Mouse (Mus musculus) kidney, adult 2 months (tissue): ENCODE data around the gene Vps41. TPM values are rescaled to one million over a fixed set of nuclear protein-coding genes. Genes with fewer than 3 reads are reported as not detected.

ENCODE experiments used
- DNase-seq: peaks from one replicate; pipeline ENCODE4 v3.0.0; 2021
- H3K27ac ChIP-seq: fragments of 200-500 bp; 2 replicates; pipeline ENCODE4 v1.5.1; 2012; ENCODE audit warnings: low read depth, low read length, control low read depth, inconsistent platforms; ENCODE audit not compliant: insufficient read depth
- H3K27me3 ChIP-seq: fragments of 200-500 bp; replicated peaks from 2 replicates; pipeline ENCODE4 v1.6.1; 2012; ENCODE audit warnings: mild to moderate bottlenecking, moderate library complexity, low read length, inconsistent platforms; ENCODE audit not compliant: control insufficient read depth, insufficient read depth
- H3K36me3 ChIP-seq: fragments of 200-500 bp; 2 replicates; pipeline ENCODE4 v1.6.1; 2012; ENCODE audit warnings: mild to moderate bottlenecking, moderate library complexity, low read length, inconsistent platforms; ENCODE audit not compliant: control insufficient read depth, insufficient read depth
- H3K4me1 ChIP-seq: fragments of 200-500 bp; 2 replicates; pipeline ENCODE4 v1.6.1; 2011; ENCODE audit warnings: low read length; ENCODE audit not compliant: control insufficient read depth, insufficient read depth
- H3K4me3 ChIP-seq: fragments of 200-500 bp; 2 replicates; pipeline ENCODE4 v1.5.1; 2011; ENCODE audit warnings: mild to moderate bottlenecking, low read depth, low read length, control low read depth; ENCODE audit not compliant: insufficient read depth
- CTCF ChIP-seq: fragments of 200-500 bp; conservative IDR thresholded peaks from 2 replicates; pipeline ENCODE4 v1.5.1; 2011; ENCODE audit warnings: low read depth, mild to moderate bottlenecking, control low read depth, low read length, moderate library complexity, mixed read lengths; ENCODE audit not compliant: insufficient read depth, insufficient read length
- POLR2A ChIP-seq: fragments of 200-500 bp; IDR thresholded peaks from one replicate; pipeline ENCODE4 v1.6.1; 2011; ENCODE audit warnings: low read depth, low read length, control low read depth
- WGBS: fragments of 180-500 bp; shearing (Covaris S2); methylation state at CpG from one replicate; pipeline ENCODE4 v1.1.7; 2018; 5-methylcytosine and 5-hydroxymethylcytosine counted together
- polyA plus RNA-seq: library from polyadenylated mRNA; depleted of rRNA; stranded (reverse); fragments of >200 nt; gene quantifications from 2 replicates; pipeline ENCODE4 v1.2.3, GENCODE M21; 2012

Gene Vps41
- polyA plus RNA-seq, 1 experiment: 24.4 TPM

DNA sequence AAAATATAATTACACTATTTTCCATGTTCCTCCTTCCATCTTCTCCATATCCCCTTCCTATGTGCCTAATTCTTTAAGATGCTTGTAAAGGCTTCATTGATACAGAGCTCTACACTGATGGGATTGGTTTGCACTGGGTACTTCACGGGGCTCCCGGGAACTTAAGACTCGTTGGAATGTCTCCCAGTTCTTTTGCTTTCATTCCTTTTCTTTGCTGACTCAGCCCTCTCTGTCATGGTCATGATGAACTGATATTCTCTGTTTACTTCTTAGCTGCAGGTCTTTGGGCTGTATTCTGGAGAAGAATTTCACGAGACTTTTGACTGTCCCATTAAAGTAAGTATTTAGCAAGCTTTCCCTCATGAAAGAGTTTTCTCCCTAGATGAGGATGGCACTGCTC is 74.2 kb downstream of the Vps41 start:
- no peak overlapping the region for H3K4me3 ChIP-seq
- no peak for DNase-seq

DNA sequence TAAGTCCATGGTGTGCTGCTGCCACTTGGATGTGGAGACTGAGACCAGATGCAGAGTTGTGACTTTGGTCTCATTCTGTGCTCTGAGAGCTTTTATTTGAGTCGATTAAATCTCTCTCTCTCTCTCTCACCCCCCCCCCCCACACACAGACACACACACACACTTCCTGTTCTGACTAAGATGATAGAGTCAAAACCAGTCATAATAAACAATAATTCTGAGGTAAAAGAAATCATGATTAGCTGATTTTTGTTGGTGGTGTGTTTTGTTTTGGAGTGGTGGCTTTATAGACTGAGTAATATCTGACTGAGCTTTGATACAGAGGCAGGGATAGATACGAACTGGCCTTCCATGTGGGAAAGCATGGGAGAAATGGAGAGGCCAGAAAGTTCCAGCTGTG is 74.6 kb downstream of the Vps41 start:
- Histone ChIP-seq H3K27me3 (no peaks in the 10 kb centered on the region), H3K36me3 (no peaks in the 10 kb centered on the region), H3K27ac (no peak overlapping the region), H3K4me1 (no peaks in the 10 kb centered on the region), H3K4me3 (no peak overlapping the region)
- no peak for TF ChIP-seq POLR2A
- TF ChIP-seq CTCF: no peak
- DNase-seq: no peak
- 82% methylated on average over 2 of the region's 2 CpGs for WGBS

More for the DNA sequence above, 74.2 kb downstream of the Vps41 start:
- H3K27ac ChIP-seq: no peak overlapping the region
- TF ChIP-seq CTCF (no peak), POLR2A (no peak)
- WGBS: 53% methylated on average over 4 of the region's 4 CpGs
- no peaks in the 10 kb centered on the region for H3K27me3 ChIP-seq
- no peaks in the 10 kb centered on the region for H3K36me3 ChIP-seq
- H3K4me1 ChIP-seq: no peaks in the 10 kb centered on the region

DNA sequence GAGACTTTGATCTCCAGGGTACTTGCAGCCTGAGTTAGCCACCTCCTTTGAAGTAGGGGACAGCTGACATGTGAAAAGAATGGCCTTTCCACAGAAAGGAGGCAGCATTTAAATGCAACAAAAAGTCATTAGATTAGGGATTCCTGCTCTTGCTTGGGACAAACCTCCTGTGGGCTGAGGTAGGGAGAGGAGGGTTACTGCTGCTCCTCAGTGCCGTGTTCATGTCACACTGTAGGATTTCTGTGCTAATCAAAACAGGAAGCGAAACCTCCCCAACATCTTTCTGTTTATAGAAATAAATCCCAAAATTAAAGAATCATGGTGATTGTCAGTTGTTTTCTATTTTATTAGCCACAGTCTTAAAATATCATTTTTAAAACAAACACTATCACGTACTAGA is 77.4 kb downstream of the Vps41 start:
- TF ChIP-seq CTCF (no peak), POLR2A (no peak)
- no peaks in the 10 kb centered on the region for H3K36me3 ChIP-seq

DNA sequence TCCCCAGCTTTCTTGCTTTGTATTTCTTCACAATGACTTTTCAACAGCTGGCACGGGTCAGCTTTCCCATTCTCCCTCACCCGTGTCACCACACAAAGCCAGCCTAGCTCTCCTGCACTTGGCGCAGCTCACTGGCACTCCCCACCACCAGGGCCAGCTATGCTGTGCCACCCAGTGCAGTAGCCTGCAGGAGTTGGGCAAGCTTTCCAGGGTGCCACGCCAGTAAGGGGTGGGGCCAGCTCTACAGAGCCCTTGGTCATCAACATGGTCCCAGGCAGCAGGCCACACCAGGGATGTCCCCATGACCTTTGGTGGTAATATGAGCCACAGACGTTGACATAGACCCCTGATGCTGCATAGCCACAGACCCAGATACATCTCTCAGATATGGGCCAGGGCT is 80.5 kb downstream of the Vps41 start:
- H3K27ac ChIP-seq: no peak overlapping the region
- 90% methylated on average over 5 of the region's 5 CpGs for whole genome bisulfite sequencing
- no peak overlapping the region for H3K4me3 ChIP-seq
- H3K4me1 ChIP-seq: no peaks in the 10 kb centered on the region
- no peak for TF ChIP-seq POLR2A
- TF ChIP-seq CTCF: no peak
- H3K27me3 ChIP-seq: no peaks in the 10 kb centered on the region
- H3K36me3 ChIP-seq: no peaks in the 10 kb centered on the region; the same call in 1 of the 2 replicates
- DNase-seq: no peak

More for the DNA sequence above, 77.4 kb downstream of the Vps41 start:
- H3K4me1 ChIP-seq: no peaks in the 10 kb centered on the region
- no peaks in the 10 kb centered on the region for H3K27me3 ChIP-seq
- 75% methylated on average over 3 of the region's 3 CpGs for WGBS
- no peak overlapping the region for H3K27ac ChIP-seq
- H3K4me3 ChIP-seq: no peak overlapping the region
- DNase-seq: no peak

DNA sequence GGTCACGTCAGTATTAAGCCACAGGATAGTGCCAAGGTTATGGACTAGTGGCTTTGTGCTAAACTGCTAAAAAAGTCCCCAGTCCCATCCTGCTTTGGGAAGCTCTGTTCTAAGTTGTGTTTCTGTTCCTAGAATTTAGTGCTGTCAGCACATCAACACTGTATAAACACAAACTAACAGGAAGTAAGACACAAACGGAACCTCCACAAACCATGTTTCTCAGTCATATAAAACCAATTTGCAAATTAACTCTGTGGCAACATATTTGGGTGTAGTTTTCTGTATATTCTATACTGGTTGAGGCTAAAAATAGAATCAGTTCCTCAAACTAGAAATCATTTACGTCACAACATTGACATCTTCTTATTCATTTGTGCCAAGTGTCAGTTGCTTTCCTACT is 83.3 kb downstream of the Vps41 start:
- DNase-seq: no peak
- no peak for TF ChIP-seq POLR2A
- TF ChIP-seq CTCF: no peak
- WGBS: 69% methylated on average over 3 of the region's 3 CpGs
- Histone ChIP-seq H3K4me3 (no peak overlapping the region), H3K27ac (no peak overlapping the region), H3K27me3 (no peaks in the 10 kb centered on the region), H3K4me1 (no peaks in the 10 kb centered on the region), H3K36me3 (no peaks in the 10 kb centered on the region; the same call in 1 of the 2 replicates)

DNA sequence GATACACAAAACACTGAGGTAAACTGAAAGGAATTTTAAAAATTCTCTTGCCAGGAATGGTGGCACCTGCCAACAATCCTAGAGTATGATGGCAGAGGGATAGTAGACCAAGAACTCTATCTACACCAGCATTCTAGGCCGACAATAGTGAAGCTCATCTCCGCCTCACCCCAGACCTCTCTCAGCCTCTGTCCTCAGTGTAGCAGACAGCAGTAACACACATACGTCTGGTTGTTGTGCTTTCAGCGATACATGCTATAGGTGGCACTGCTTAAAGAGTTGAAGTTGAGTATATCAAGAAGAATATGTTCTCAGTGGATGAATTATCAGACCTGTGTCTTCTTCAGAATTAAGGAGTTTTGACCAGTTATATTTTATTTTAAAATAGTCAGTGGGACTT is 92.4 kb downstream of the Vps41 start:
- Histone ChIP-seq H3K4me1 (no peaks in the 10 kb centered on the region), H3K36me3 (peaks cover 2% of the 10 kb centered on the region), H3K4me3 (no peak overlapping the region), H3K27ac (no peak overlapping the region), H3K27me3 (no peaks in the 10 kb centered on the region)
- 84% methylated on average over 4 of the region's 4 CpGs for WGBS
- TF ChIP-seq CTCF: no peak
- TF ChIP-seq POLR2A: no peak
- no peak for DNase-seq

DNA sequence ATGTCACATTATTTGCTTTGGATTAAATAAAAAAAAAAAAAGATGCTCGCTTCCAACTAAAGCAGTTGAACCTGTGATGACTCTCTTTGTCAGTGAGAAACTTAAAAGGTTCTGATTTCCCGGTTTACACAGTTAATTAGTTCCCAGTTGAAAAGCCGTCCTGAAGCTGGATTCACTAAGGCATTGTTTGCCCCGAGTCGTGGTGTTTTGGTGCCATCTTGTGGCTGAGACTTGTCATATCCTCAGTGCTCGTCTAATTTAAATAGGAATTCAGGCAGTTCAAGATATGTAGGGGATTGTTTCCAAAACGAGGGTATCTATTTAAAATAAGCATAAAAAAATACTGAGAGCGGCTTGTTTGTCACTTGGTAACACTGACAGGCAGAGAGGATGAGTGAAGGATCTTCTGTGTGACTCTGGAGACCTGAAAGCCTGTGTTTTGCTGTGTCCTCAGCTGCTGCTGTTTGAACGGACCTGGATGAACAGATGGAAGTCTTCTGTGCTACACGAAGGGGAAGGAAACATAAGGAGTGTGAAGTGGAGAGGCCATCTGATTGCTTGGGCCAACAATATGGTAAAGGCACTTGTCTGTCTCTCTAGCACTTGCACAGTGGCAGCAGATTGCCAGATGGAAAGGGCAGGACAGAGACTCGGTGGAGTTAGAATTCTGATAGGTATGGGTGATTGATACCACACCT is 93.0 kb downstream of the Vps41 start:
- WGBS: 22% methylated on average over 11 of the region's 11 CpGs

More for the DNA sequence above, 93.0 kb downstream of the Vps41 start:
- Histone ChIP-seq H3K27ac (no peak overlapping the region), H3K27me3 (no peaks in the 10 kb centered on the region), H3K4me3 (no peak overlapping the region), H3K4me1 (no peaks in the 10 kb centered on the region), H3K36me3 (peaks cover 2% of the 10 kb centered on the region)
- TF ChIP-seq POLR2A (no peak), CTCF (peak; percentile 89)
- DNase-seq: peak; percentile 66
